Mouse (Mus musculus): ENCODE data around the gene Prdx1.

GRCm38 (mm10) chr4:116708791-116709390, 23.5 kb downstream of the Prdx1 start:
- TF ChIP-seq CTCF (IDR thresholded peaks at IDR 0.05; ENCODE audit: insufficient read depth, low read depth, low read length) (no peak), POLR2A (IDR thresholded peaks at IDR 0.05; ENCODE audit: insufficient read depth, low read depth, low read length) (no peak)

All from olfactory bulb, adult 2 months (tissue).